Mouse (Mus musculus): ENCODE data around the gene Gm8369. TPM values are rescaled to one million over a fixed set of nuclear protein-coding genes. Genes with fewer than 3 reads are reported as not detected.
"Not testable (repeated sequence)": the region's sequence is repeated elsewhere in the genome, so short reads cannot be mapped to it uniquely, and the experiment has no call there.

The Gm8369 gene
- polyA plus RNA-seq, 1 experiment: not detected

DNA sequence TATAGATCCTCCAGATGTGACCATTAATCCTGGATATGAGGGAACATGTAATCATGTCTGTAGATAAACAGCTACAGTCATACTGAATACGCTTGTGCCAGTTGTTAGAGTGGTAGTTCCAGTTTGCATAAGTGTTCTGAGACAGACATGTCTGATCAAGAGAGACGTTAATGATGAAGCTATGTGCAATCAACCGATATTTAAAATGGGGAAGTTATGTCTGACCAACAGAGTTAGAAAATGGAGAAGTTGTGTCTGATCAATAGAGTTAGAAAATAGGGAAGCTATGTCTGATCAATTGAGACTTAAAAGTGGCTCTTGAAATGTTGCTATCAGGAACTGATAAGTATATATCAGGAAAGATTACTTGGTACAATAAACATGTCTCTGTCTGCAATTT, 472 bp upstream of the Gm8369 start:
- no peak for DNase-seq (ENCODE audit: low read depth)
- no peak for TF ChIP-seq CTCF (IDR thresholded peaks at IDR 0.05; ENCODE audit: borderline replicate concordance, extremely low read depth, insufficient read depth, insufficient read length)
- no peak for TF ChIP-seq POLR2A (IDR thresholded peaks at IDR 0.05; ENCODE audit: borderline replicate concordance, extremely low read depth, insufficient read depth, insufficient read length, poor library complexity, severe bottlenecking)

DNA sequence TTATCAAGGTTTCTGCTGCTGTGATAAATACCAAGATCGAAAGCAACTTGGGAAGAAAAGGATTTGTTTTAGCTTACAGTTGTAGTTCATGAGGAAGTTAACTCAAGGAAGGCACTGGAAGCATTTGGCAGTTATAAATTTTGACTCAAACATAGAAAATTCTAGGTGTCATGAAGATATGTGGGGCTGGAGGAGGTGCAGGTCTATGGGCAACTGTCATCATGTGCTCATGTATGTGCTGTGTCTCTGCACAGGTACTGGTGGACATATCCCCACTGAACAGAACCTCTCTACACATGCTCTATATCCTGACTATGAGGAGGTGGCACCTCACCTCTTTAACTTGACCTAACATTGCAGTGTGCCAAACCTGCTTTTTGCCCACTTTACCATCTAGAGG, 861 bp downstream of the Gm8369 start:
- TF ChIP-seq POLR2A (IDR thresholded peaks at IDR 0.05; ENCODE audit: borderline replicate concordance, extremely low read depth, insufficient read depth, insufficient read length, poor library complexity, severe bottlenecking) (no peak), CTCF (IDR thresholded peaks at IDR 0.05; ENCODE audit: borderline replicate concordance, extremely low read depth, insufficient read depth, insufficient read length) (no peak)
- no peak for DNase-seq (ENCODE audit: low read depth)

DNA sequence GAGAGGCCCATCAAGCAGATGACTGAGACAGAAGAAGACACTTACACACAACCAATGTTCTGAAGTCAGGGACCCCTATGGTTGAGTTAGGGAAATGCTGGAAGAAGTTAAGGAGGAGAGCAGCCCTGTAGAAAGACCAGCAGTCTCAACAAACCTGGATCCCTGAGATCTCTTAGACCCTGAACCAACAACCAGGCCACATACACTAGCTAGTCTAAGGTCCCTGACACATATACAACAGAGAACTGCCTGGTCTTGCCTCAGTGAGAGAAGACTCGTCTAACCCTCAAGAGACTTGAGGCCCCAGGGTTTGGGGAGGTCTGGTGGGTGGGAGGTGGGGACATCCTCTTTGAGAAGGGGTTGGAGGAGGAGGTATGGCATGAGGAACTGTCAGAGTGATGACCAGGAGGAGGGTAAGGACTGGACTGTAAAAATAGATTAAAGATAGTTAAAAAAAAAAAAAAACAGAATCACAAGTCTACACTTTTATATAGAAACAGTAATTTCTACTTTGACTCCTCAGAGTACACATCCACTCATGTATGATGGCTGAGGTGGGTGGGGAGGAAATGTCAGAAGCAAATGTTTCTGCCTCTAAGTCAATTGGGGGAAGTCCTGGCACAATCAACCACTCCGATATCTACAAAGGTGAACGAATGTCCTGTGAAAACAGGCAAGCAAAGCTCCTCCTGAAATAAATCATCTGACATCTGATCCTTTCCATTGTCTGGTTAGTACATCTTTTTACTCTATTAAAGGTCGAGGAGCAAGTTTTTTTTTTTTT, 5.9 kb downstream of the Gm8369 start:
- DNase-seq (ENCODE audit: low read depth): no peak
- no peak for TF ChIP-seq POLR2A (IDR thresholded peaks at IDR 0.05; ENCODE audit: borderline replicate concordance, extremely low read depth, insufficient read depth, insufficient read length, poor library complexity, severe bottlenecking)
- TF ChIP-seq CTCF (IDR thresholded peaks at IDR 0.05; ENCODE audit: borderline replicate concordance, extremely low read depth, insufficient read depth, insufficient read length): no peak

DNA sequence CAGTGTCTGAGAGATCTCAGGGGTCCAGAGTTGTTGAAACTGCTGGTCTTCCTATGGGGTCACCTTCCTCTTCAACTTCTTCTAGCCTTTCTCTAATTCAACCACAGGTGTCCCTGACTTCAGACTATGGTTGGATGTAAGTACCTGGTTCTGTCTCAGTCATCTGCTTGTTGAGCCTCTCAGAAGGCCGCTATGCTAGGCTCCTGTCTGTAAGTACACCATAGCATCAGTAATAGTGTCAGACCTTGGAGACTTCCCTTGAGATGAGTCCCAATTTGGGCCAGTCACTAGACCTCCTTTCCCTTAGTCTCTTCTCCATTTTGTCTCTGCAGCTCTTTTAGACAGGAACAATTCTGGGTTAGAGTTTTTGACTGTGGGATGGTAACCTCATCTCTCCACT, 6.9 kb downstream of the Gm8369 start:
- DNase-seq (ENCODE audit: low read depth): no peak
- TF ChIP-seq CTCF (IDR thresholded peaks at IDR 0.05; ENCODE audit: borderline replicate concordance, extremely low read depth, insufficient read depth, insufficient read length) (no peak), POLR2A (IDR thresholded peaks at IDR 0.05; ENCODE audit: borderline replicate concordance, extremely low read depth, insufficient read depth, insufficient read length, poor library complexity, severe bottlenecking) (no peak)

DNA sequence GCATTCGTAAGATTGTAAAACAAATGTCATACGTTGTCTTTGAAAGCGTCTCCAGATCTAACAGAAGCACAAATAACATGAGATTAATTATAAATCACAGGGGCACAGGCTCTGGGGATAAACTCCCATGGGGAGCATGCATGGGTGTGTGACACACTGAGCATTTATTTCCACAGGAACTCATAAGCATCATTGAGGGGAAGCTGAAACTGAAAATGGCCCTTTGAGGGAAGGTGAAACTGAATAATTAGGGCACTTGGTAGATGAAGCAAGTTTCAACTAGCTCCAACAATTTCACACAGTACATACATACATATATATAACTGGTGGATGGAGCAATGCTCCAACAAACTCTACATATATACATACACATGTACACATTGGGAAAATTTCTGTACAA, 8.8 kb downstream of the Gm8369 start:
- TF ChIP-seq CTCF (IDR thresholded peaks at IDR 0.05; ENCODE audit: borderline replicate concordance, extremely low read depth, insufficient read depth, insufficient read length): no peak
- no peak for TF ChIP-seq POLR2A (IDR thresholded peaks at IDR 0.05; ENCODE audit: borderline replicate concordance, extremely low read depth, insufficient read depth, insufficient read length, poor library complexity, severe bottlenecking)
- DNase-seq (ENCODE audit: low read depth): no peak

DNA sequence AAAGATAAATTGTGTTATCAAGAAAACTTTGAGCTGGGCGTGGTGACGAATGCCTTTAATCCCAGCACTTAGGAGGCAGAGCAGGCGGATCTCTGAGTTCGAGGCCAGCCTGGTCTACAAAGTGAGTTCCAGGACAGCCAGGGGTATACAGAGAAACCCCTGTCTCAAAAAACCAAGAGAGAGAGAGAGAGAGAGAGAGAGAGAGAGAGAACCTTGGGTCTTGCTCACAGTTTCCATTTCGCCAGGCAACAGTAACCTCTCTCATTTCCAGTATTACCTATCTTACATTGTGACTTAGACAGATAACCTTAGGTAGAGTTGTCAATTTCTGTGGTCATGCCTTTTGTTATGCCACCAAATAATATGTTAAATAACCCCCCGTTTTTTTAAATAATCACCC, 10.6 kb downstream of the Gm8369 start:
- TF ChIP-seq POLR2A (IDR thresholded peaks at IDR 0.05; ENCODE audit: borderline replicate concordance, extremely low read depth, insufficient read depth, insufficient read length, poor library complexity, severe bottlenecking) (no peak), CTCF (IDR thresholded peaks at IDR 0.05; ENCODE audit: borderline replicate concordance, extremely low read depth, insufficient read depth, insufficient read length) (no peak)

DNA sequence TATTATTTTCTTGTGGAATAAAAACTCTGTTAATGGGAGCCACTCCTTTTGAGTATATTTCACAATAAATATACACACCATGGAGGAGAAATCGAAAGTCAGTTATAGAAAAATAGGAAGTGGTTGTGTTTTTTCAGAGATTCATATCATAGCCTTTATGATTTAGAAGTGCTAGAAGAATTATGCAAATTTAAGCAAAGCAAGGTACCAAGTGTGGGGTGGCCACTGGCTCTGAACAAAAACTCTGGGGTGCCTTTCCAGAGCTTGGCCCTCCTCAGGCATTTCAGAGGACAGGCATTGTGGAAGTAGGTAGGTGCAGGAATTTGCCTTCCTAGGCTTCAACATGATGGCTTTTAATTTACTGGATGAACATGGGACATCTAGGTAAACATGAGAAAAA, 11.6 kb downstream of the Gm8369 start:
- DNase-seq (ENCODE audit: low read depth): not testable (repeated sequence)

More for the DNA sequence above, 10.6 kb downstream of the Gm8369 start:
- DNase-seq (ENCODE audit: low read depth): no peak

DNA sequence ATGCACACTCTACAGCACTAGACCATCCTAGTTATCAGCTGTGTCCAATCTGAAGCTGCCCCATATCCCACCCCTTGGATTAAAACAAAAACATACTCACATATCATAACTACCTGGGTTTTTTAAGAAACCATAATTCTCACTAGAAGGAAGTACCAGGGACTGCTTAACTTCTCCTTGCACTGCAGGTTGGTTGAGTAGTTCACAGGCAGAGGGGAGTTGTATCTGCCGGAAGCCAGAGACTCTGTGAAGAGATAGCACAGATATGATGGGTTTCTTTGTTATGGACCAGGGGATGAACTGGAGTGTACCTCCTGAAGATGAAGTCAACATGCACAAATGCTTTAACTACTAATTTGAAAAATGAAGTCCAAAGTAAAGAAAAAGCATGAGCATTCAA, 15.1 kb downstream of the Gm8369 start:
- TF ChIP-seq POLR2A (IDR thresholded peaks at IDR 0.05; ENCODE audit: borderline replicate concordance, extremely low read depth, insufficient read depth, insufficient read length, poor library complexity, severe bottlenecking) (no peak), CTCF (IDR thresholded peaks at IDR 0.05; ENCODE audit: borderline replicate concordance, extremely low read depth, insufficient read depth, insufficient read length) (no peak)
- no peak for DNase-seq (ENCODE audit: low read depth)

DNA sequence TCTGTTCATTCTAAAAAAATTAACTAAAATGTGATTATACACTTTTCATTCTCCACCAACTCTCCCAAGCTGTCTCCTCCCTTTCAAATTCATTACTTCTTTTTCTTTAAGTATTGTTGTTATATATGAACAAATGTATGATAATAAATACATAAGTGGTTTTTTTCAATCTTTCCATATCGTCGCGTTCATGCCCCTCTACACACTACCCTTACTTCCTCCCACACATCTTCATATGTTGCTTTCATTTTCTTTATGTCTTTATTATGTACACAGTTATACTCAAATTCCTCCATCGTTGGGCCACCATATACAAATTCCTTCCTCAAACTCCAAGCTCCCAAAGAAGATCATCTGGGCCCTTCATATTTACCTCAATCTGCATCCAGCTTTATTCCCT, 15.6 kb downstream of the Gm8369 start:
- DNase-seq (ENCODE audit: low read depth): no peak
- no peak for TF ChIP-seq CTCF (IDR thresholded peaks at IDR 0.05; ENCODE audit: borderline replicate concordance, extremely low read depth, insufficient read depth, insufficient read length)
- TF ChIP-seq POLR2A (IDR thresholded peaks at IDR 0.05; ENCODE audit: borderline replicate concordance, extremely low read depth, insufficient read depth, insufficient read length, poor library complexity, severe bottlenecking): no peak

DNA sequence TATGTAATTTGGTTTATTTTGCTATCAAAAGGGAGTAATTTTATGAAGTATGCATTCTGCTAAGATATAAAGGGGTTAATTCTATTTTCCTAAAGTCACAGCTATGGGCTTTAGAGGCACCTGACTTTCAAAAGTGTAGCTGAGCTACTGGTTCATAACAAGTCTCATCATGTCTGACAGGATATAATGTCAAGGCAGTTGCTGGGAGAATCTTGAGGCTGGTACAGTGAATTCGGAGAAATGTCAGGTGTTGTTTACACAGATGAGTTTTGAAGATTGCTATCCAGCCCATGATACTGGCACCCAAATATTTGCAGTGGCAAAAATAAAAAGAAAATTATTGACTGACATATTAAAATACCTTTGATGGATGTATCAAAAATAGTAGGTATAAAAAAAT, 19.1 kb downstream of the Gm8369 start:
- TF ChIP-seq POLR2A (IDR thresholded peaks at IDR 0.05; ENCODE audit: borderline replicate concordance, extremely low read depth, insufficient read depth, insufficient read length, poor library complexity, severe bottlenecking) (no peak), CTCF (IDR thresholded peaks at IDR 0.05; ENCODE audit: borderline replicate concordance, extremely low read depth, insufficient read depth, insufficient read length) (no peak)
- DNase-seq (ENCODE audit: low read depth): no peak

DNA sequence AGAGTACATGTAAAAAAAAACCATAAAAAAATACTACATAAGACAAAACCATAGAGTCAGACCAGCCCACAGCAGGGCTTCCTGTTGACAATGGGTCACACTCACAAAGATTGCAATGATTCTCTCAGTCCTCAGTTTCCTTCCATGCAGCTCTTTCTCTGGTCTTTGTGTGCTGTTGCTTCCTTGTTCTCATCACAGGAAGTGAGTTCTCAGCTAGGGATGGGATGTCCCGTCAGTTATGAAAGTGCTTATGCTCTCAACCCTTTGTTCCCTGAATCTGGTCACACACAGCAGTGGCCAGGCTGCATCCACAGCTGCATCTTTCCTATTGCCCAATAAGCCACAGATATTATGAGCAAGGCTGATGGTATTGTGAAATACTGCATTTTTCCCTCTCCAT, 27.7 kb downstream of the Gm8369 start:
- TF ChIP-seq POLR2A (IDR thresholded peaks at IDR 0.05; ENCODE audit: borderline replicate concordance, extremely low read depth, insufficient read depth, insufficient read length, poor library complexity, severe bottlenecking) (no peak), CTCF (IDR thresholded peaks at IDR 0.05; ENCODE audit: borderline replicate concordance, extremely low read depth, insufficient read depth, insufficient read length) (no peak)
- DNase-seq (ENCODE audit: low read depth): no peak

DNA sequence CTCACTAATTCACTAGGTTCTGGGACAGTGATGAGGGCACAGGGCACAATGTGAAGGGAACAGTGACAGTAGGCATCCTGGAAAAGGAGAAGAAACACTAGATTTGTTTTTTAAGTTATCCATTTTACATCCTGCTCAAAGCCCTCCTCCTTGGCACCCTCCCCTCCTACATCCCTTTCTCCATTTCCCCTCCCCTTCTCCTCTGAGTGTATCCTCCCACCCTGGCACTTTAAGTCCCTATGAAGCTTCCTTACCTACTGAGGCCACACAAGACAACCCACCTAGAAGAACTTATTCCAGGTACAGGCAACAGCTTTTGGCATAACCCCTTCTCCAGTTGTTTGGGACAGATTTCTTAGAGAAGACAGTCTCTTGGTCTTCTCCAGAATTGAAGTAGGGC, 30.5 kb downstream of the Gm8369 start, which contains the start of gene Ms4a6b:
Gene Ms4a6b (plus strand): TSS at position 267 of the 400 bp plus-strand sequence.
- TF ChIP-seq POLR2A (IDR thresholded peaks at IDR 0.05; ENCODE audit: borderline replicate concordance, extremely low read depth, insufficient read depth, insufficient read length, poor library complexity, severe bottlenecking): no peak
- no peak for DNase-seq (ENCODE audit: low read depth)

Data from brain, embryonic 14.5 days (tissue).